Mouse (Mus musculus) E14TG2a.4 (cell line): Measurements from ENCODE around the gene Map3k21.
A peak's percentile ranks its signal among the peaks of the same experiment; 100 is the strongest.

ENCODE experiments used
- CTCF ChIP-seq: conservative IDR thresholded peaks from 2 replicates; pipeline ENCODE4 v1.5.1; 2014; ENCODE audit warnings: low read length
- NANOG ChIP-seq: IDR thresholded peaks from 2 replicates; pipeline ENCODE4 v1.6.1; 2014; ENCODE audit warnings: borderline replicate concordance, low read length, mixed read lengths
- POU5F1 ChIP-seq: IDR thresholded peaks from 2 replicates; pipeline ENCODE4 v1.6.1; 2014; ENCODE audit warnings: low read length, borderline replicate concordance

- TF ChIP-seq CTCF (peak; percentile 19; the same call in 1 of the 2 replicates), POU5F1 (no peak), NANOG (no peak)
These were observed 44.1 kb upstream of the Map3k21 start for GRCm38 (mm10) chr8:125866125-125866524.
